Mouse (Mus musculus): ENCODE data around the gene Rasa4.

- TF ChIP-seq CTCF (IDR thresholded peaks at IDR 0.05) (no peak), EP300 (IDR thresholded peaks at IDR 0.05) (no peak)
Measured at GRCm38 (mm10) chr5:136147704-136148103, 64.0 kb downstream of the Rasa4 start.

All from lung, postnatal 0 days (tissue).